Mouse (Mus musculus) olfactory bulb, adult 2 months (tissue): ENCODE measurements around the gene Cep44.

Experiments used
- CTCF ChIP-seq: fragments of 200-500 bp; IDR thresholded peaks from 2 replicates; pipeline ENCODE4 v1.5.1; 2012; ENCODE audit warnings: low read depth, mild to moderate bottlenecking, low read length, moderate library complexity; ENCODE audit not compliant: insufficient read depth
- POLR2A ChIP-seq: fragments of 200-500 bp; IDR thresholded peaks from 2 replicates; pipeline ENCODE4 v1.6.1; 2012; ENCODE audit warnings: mild to moderate bottlenecking, low read depth, low read length, moderate library complexity; ENCODE audit not compliant: insufficient read depth

DNA sequence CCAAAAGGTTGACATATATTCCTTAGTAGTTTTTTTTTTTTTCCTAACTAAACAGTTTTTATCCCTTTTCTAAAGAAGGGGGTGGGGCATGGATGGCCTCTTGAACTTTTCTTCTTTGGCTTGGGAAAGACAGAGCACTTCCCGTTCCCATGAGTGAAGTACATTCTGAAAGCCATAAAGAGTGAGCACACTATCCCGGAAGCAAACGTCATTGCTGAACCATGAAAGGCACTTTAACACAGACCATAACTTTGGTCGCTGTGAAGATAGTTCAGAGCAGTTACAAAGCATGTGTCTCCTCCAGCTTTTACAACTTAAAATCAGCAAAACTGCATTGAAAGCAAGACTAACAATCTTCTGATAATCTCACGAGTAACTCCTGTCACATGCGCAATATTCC, 32.0 kb downstream of the Cep44 start:
- TF ChIP-seq CTCF (no peak), POLR2A (no peak)
